Mouse (Mus musculus) hindbrain, embryonic 10.5 days (tissue): Measurements from ENCODE around the gene Olfr196. TPM values are rescaled to one million over a fixed set of nuclear protein-coding genes. Genes with fewer than 3 reads are reported as not detected.
"Not testable (repeated sequence)": the region's sequence is repeated elsewhere in the genome, so short reads cannot be mapped to it uniquely, and the experiment has no call there.

Source experiments
- DNase-seq: peaks from one replicate; pipeline ENCODE4 v3.0.0-alpha.2; 2017; ENCODE audit warnings: low spot score
- H3K27ac ChIP-seq: fragments of 300-500 bp; sonication (generic); 2 replicates; pipeline ENCODE4 v1.5.1; 2016; ENCODE audit warnings: mild to moderate bottlenecking, moderate library complexity
- H3K27me3 ChIP-seq: fragments of 300-500 bp; sonication (generic); 2 replicates; pipeline ENCODE4 v1.6.1; 2016; ENCODE audit warnings: mild to moderate bottlenecking; ENCODE audit not compliant: poor library complexity, insufficient read depth, severe bottlenecking
- H3K36me3 ChIP-seq: fragments of 300-500 bp; sonication (generic); 2 replicates; pipeline ENCODE4 v1.6.1; 2016; ENCODE audit warnings: mild to moderate bottlenecking, moderate library complexity
- H3K4me1 ChIP-seq: fragments of 300-500 bp; sonication (generic); replicated peaks from 2 replicates; pipeline ENCODE4 v1.6.1; 2016; ENCODE audit warnings: mild to moderate bottlenecking
- H3K4me3 ChIP-seq: fragments of 300-500 bp; sonication (generic); 2 replicates; pipeline ENCODE4 v1.5.1; 2016; ENCODE audit warnings: mild to moderate bottlenecking, moderate library complexity
- H3K9me3 ChIP-seq: fragments of 300-500 bp; sonication (generic); 2 replicates; pipeline ENCODE4 v1.6.1; 2016; ENCODE audit warnings: mild to moderate bottlenecking, moderate library complexity
- WGBS: fragments of 180-500 bp; shearing (Covaris S2); methylation state at CpG from one replicate; pipeline ENCODE4 v1.1.7; 2016; 5-methylcytosine and 5-hydroxymethylcytosine counted together
- polyA plus RNA-seq: library from polyadenylated mRNA; unstranded; fragments of >200 nt; fragmentation: Nextera tagmentation; extraction: Ambion mirVana; gene quantifications from 2 replicates; pipeline ENCODE4 v1.2.1, GENCODE M21; 2016

Olfr196 gene
- not detected in 2 replicates for polyA plus RNA-seq

- no peak for DNase-seq
- no peaks in the 10 kb centered on the region for H3K36me3 ChIP-seq
- H3K27ac ChIP-seq, result no peak within 1 kb of the TSS
- no peak within 1 kb of the TSS for H3K4me3 ChIP-seq
- no peaks in the 10 kb centered on the region for H3K9me3 ChIP-seq
- no peaks in the 10 kb centered on the region for H3K4me1 ChIP-seq
- no peaks in the 10 kb centered on the region for H3K27me3 ChIP-seq
- WGBS, result 79% methylated on average over 3 of the region's 3 CpGs
Observed at GRCm38 (mm10) chr16:59170354-59170753, at the start of gene Olfr196. Olfr196 (minus strand) TSS chr16:59170454.

GRCm38 (mm10) chr16:59219667-59220066, 49.4 kb upstream of the Olfr196 start, which contains the start of gene Olfr199:
Olfr199 (minus strand) TSS chr16:59219767.
- not testable (repeated sequence) for H3K9me3 ChIP-seq, H3K4me3 ChIP-seq, H3K36me3 ChIP-seq, H3K27me3 ChIP-seq, DNase-seq, H3K27ac ChIP-seq, H3K4me1 ChIP-seq
- WGBS, result 71% methylated on average over 1 of the region's 1 CpGs

GRCm38 (mm10) chr16:59217861-59218260, 47.6 kb upstream of the Olfr196 start:
- not testable (repeated sequence) for H3K36me3 ChIP-seq, H3K9me3 ChIP-seq, H3K4me1 ChIP-seq, H3K27me3 ChIP-seq, DNase-seq, H3K4me3 ChIP-seq, H3K27ac ChIP-seq
- WGBS, result 83% methylated on average over 3 of the region's 3 CpGs

- DNase-seq, H3K4me1 ChIP-seq, H3K4me3 ChIP-seq, H3K36me3 ChIP-seq, H3K9me3 ChIP-seq, H3K27me3 ChIP-seq, H3K27ac ChIP-seq: not testable (repeated sequence)
- 69% methylated on average over 1 of the region's 1 CpGs for WGBS
Observed at GRCm38 (mm10) chr16:59203433-59203832, 33.2 kb upstream of the Olfr196 start, which contains the start of gene Olfr198. Olfr198 (minus strand) TSS chr16:59203533.

DNA sequence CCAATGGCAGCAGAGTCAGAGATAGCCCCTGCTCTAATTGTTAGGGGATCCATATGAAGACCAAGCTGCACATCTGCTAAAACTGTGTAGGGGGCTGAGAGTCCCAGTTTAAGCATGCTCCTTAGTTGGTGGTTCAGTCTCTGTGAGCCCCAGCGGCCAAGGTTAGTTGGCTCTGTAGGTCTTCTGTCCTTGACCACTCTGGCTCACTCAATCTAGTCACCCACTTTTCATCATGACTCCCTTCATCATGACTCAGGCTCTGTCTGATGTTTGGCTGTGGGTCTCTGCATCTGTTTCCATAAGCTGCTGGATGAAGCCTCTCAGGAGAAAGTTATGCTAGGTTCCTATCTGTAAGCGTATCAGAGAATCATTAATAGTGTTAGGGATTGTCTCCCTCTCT, 18.3 kb downstream of the Olfr196 start:
- no peak for DNase-seq
- H3K4me1 ChIP-seq, result no peaks in the 10 kb centered on the region
- WGBS, result 83% methylated on average over 2 of the region's 2 CpGs
- no peaks in the 10 kb centered on the region for H3K36me3 ChIP-seq
- no peak overlapping the region for H3K4me3 ChIP-seq
- no peak overlapping the region for H3K27ac ChIP-seq
- H3K9me3 ChIP-seq, result no peaks in the 10 kb centered on the region
- H3K27me3 ChIP-seq, result no peaks in the 10 kb centered on the region

- 87% methylated on average over 1 of the region's 1 CpGs for WGBS
- no peak for DNase-seq
Observed at GRCm38 (mm10) chr16:59146746-59147145, 23.5 kb downstream of the Olfr196 start, which contains the start of gene Olfr195. Olfr195 (plus strand) TSS chr16:59147046.

GRCm38 (mm10) chr16:59141105-59141504, 29.1 kb downstream of the Olfr196 start:
- Histone ChIP-seq H3K4me1 (no peaks in the 10 kb centered on the region), H3K9me3 (no peaks in the 10 kb centered on the region), H3K27me3 (no peaks in the 10 kb centered on the region), H3K36me3 (no peaks in the 10 kb centered on the region), H3K4me3 (no peak overlapping the region), H3K27ac (no peak overlapping the region)
- no peak for DNase-seq

More at GRCm38 (mm10) chr16:59146746-59147145, 23.5 kb downstream of the Olfr196 start, which contains the start of gene Olfr195:
- H3K27ac ChIP-seq, result no peak within 1 kb of the TSS
- H3K27me3 ChIP-seq, result no peaks in the 10 kb centered on the region
- no peak within 1 kb of the TSS for H3K4me3 ChIP-seq
- H3K36me3 ChIP-seq, result no peaks in the 10 kb centered on the region
- no peaks in the 10 kb centered on the region for H3K9me3 ChIP-seq
- no peaks in the 10 kb centered on the region for H3K4me1 ChIP-seq

GRCm38 (mm10) chr16:59130740-59131139, 39.5 kb downstream of the Olfr196 start:
- Histone ChIP-seq H3K27ac (no peak overlapping the region), H3K4me3 (no peak overlapping the region), H3K27me3 (no peaks in the 10 kb centered on the region), H3K4me1 (no peaks in the 10 kb centered on the region), H3K36me3 (no peaks in the 10 kb centered on the region), H3K9me3 (0 out of 2 replicates have a peak, but pooled peaks cover 4% of the 10 kb centered on the region)
- WGBS, result 84% methylated on average over 1 of the region's 1 CpGs
- DNase-seq, result no peak

DNA sequence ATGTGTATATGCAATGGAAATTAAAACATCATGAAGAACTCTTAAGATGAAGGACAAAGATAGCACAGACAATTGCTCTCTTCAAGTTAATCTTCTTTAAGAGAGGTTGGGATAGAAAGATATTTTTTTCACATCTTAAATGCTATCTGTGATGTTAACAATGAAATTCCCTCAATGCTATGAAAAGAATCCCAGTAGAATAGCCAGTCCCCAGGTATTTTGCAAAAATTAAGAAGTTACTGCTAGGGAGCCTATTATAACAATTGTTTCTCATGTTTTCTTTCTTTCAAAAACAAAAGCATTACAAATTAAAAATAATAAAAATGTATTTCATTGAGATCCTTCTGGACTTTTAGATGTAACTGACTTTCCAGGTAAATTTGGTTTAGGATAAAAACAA, 49.3 kb downstream of the Olfr196 start, which contains the start of gene Olfr194:
TSS of gene Olfr194 (minus strand) at position 101 of the 400 bp plus-strand sequence.
- H3K9me3 ChIP-seq, result no peaks in the 10 kb centered on the region
- DNase-seq, result no peak
- no peak within 1 kb of the TSS for H3K27ac ChIP-seq
- H3K27me3 ChIP-seq, result no peaks in the 10 kb centered on the region
- no peaks in the 10 kb centered on the region for H3K36me3 ChIP-seq
- no peak within 1 kb of the TSS for H3K4me3 ChIP-seq
- no peaks in the 10 kb centered on the region for H3K4me1 ChIP-seq

Other genes starting within 250 kb of the Olfr196 start
- gene Olfr181, start 241.7 kb downstream of the Olfr196 start, polyA plus RNA-seq, result not detected in 2 replicates
- not detected in 2 replicates for gene Olfr180, start 241.1 kb downstream of the Olfr196 start, polyA plus RNA-seq
- not detected in 2 replicates for gene Olfr183, start 175.1 kb downstream of the Olfr196 start, polyA plus RNA-seq
- not detected in 2 replicates for gene Olfr186, start 140.2 kb downstream of the Olfr196 start, polyA plus RNA-seq
- not detected in 2 replicates for gene Olfr187, start 130.7 kb downstream of the Olfr196 start, polyA plus RNA-seq
- not detected in 2 replicates for gene Olfr190, start 92.4 kb downstream of the Olfr196 start, polyA plus RNA-seq
- not detected in 2 replicates for gene Olfr191, start 80.6 kb downstream of the Olfr196 start, polyA plus RNA-seq
- not detected in 2 replicates for gene Olfr193, start 58.6 kb downstream of the Olfr196 start, polyA plus RNA-seq
- gene Olfr194, start 49.4 kb downstream of the Olfr196 start, polyA plus RNA-seq, result not detected in 2 replicates
- not detected in 2 replicates for gene Olfr195, start 23.4 kb downstream of the Olfr196 start, polyA plus RNA-seq
- gene Olfr198, start 33.1 kb upstream of the Olfr196 start, polyA plus RNA-seq, result not detected in 2 replicates
- gene Olfr199, start 49.3 kb upstream of the Olfr196 start, polyA plus RNA-seq, result not detected in 2 replicates
- not detected in 2 replicates for gene Olfr201, start 102.2 kb upstream of the Olfr196 start, polyA plus RNA-seq
- not detected in 2 replicates for gene Olfr202, start 116.3 kb upstream of the Olfr196 start, polyA plus RNA-seq
- not detected in 2 replicates for gene Olfr203, start 128.4 kb upstream of the Olfr196 start, polyA plus RNA-seq
- not detected in 2 replicates for gene Olfr204, start 147.8 kb upstream of the Olfr196 start, polyA plus RNA-seq
- not detected in 2 replicates for gene Olfr205, start 160.7 kb upstream of the Olfr196 start, polyA plus RNA-seq
- not detected in 2 replicates for gene Olfr206, start 178.8 kb upstream of the Olfr196 start, polyA plus RNA-seq
- not detected in 2 replicates for gene Olfr209, start 193.5 kb upstream of the Olfr196 start, polyA plus RNA-seq
- 0.05 and 0.10 TPM in 2 replicates for gene Gabrr3, start 236.9 kb upstream of the Olfr196 start, polyA plus RNA-seq